Mouse (Mus musculus) ovary, postnatal 10 days (tissue): ENCODE results near the gene Tex19.2.

ENCODE experiments used
- DNase-seq: peaks from one replicate; pipeline ENCODE4 v3.0.0; 2022; ENCODE audit warnings: low spot score

Gene Tex19.2

GRCm38 (mm10) chr11:121118577-121118976 is at the start of gene Tex19.2:
Tex19.2 (minus strand) TSS chr11:121118677.
- DNase-seq = no peak

GRCm38 (mm10) chr11:121163751-121164150 is 45.3 kb upstream of the Tex19.2 start:
- no peak for DNase-seq

DNA sequence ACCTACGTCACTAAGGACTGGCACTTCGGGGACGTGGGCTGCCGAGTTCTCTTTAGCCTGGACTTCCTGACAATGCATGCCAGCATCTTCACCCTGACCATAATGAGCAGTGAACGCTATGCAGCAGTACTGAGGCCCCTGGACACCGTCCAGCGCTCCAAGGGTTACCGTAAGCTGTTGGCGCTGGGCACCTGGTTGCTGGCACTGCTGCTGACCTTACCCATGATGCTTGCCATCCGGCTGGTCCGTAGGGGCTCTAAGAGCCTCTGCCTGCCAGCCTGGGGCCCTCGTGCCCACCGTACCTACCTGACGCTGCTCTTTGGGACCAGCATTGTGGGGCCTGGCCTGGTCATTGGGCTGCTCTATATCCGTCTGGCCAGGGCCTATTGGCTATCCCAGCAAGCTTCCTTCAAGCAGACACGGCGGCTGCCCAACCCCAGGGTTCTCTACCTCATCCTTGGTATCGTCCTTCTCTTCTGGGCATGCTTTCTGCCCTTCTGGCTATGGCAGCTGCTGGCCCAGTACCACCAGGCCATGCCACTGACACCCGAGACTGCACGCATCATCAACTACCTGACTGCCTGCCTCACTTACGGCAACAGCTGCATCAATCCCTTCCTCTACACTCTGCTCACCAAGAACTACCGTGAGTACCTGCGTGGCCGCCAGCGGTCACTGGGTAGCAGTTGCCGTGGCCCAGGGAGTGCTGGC is 42.3 kb upstream of the Tex19.2 start:
- DNase-seq = no peak

DNA sequence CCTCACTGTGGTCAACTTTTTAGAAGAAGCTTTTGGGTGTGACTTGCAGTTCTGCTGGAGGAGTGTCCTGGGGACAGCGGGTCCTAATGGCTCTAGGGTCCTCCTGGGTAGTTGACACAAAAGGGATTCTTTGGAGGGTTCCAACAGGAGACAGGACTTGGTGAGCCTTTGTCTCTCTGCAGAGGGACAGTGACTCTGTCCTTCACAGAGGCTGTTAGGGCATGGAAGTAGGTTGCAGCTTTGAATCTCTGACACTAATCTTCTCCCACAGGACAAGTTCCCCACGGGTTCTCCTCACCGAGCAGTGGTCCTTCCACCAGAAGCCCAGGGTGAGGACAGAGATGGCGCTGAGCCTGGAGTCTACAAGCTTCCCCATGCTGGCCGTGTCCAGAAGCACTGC is 41.5 kb upstream of the Tex19.2 start, which contains the start of gene Uts2r:
Gene Uts2r (plus strand): TSS at position 301 of the 400 bp plus-strand sequence.
- no peak for DNase-seq

DNA sequence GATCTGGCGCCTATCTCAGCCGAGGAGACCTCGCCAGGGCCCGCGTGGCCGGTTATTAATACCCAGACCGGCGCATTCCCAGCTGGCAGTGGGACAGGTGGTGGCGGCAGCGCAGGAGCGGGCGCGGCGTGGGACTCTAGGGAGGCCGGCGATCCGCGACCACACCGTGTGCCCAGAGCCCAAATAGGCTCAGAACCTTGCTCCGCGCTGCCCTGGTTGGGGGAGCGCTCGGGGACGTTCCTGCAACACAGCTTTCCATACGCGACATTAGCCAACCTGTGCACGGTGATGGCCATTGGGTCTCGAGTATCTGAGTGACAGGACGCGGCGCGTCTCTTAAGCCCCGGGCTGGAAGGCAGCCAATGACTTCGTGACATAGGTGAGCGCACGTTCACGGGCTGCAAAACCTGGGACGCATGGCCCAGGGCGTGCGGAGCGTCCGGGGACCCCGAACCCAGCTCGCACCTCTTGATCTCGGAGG is 38.0 kb upstream of the Tex19.2 start:
- DNase-seq = no peak

GRCm38 (mm10) chr11:121154203-121154602 is 35.7 kb upstream of the Tex19.2 start:
- no peak for DNase-seq

GRCm38 (mm10) chr11:121148193-121148592 is 29.7 kb upstream of the Tex19.2 start:
- DNase-seq = no peak

GRCm38 (mm10) chr11:121145865-121146264 is 27.4 kb upstream of the Tex19.2 start, which contains the start of gene Tex19.1:
Tex19.1 (plus strand) TSS chr11:121146143.
- no peak for DNase-seq

- DNase-seq = no peak
Measured at GRCm38 (mm10) chr11:121143325-121144015, 25.0 kb upstream of the Tex19.2 start.

GRCm38 (mm10) chr11:121138732-121139131 is 20.3 kb upstream of the Tex19.2 start:
- DNase-seq = no peak

DNA sequence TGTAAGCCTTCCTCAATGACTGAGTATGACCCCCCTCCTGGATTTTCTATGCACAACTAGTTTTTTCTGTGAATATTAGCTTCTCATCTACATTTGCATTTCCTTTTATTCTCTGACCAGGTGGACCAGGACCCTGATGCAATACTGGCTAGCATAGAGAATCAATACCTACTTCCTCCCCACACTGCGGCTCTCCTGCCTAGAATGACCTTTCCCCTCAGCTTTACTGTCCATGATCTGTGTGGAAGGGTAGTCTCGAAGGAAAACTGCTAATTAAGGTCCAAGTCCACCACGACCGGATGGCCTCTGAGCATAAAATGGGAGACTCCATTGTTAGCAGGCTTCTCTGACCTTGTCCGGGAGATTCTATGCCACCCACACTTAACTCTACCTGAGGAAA is 19.2 kb upstream of the Tex19.2 start:
- no peak for DNase-seq

DNA sequence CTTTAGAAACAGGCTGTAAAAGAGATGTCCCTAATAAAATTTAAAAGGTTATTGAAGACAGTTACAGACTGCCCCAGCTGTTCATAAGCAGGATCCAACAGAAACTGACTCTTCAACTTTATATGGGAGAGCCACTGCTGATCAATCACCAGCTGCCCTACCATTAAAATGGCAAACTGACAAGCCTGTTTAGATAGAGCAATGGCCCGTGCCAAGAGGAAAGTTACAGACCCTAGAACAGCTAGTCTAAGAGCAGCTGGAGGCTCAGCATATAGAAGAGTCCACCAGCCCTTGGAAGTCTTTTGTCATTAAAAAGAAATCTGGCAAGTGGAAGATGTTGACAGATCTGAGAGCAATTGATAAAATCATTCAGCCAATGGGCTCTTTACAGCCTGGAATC is 16.1 kb upstream of the Tex19.2 start:
- no peak for DNase-seq

DNA sequence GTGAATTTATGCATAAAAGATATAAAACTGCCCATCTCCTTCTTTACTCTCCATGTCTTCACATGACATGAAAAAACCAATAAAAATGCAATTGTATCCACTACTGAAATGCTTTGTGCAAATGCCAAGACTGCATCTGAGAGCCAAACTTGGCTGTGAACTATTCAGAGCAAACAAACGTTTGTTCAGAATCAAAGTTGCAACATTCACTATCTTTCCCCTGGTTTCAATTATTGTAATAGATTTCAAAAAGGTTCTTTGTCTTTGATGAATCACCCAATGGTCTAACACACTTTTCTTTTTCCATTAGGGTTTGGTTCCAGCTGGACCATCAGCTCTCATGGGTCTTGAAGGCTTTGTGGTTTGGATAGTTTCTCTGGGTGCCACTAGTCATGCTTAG is 11.1 kb upstream of the Tex19.2 start:
- DNase-seq = no peak

- DNase-seq = no peak
Measured at GRCm38 (mm10) chr11:121127441-121127840, 9.0 kb upstream of the Tex19.2 start.

GRCm38 (mm10) chr11:121126395-121126794 is 7.9 kb upstream of the Tex19.2 start:
- no peak for DNase-seq

DNA sequence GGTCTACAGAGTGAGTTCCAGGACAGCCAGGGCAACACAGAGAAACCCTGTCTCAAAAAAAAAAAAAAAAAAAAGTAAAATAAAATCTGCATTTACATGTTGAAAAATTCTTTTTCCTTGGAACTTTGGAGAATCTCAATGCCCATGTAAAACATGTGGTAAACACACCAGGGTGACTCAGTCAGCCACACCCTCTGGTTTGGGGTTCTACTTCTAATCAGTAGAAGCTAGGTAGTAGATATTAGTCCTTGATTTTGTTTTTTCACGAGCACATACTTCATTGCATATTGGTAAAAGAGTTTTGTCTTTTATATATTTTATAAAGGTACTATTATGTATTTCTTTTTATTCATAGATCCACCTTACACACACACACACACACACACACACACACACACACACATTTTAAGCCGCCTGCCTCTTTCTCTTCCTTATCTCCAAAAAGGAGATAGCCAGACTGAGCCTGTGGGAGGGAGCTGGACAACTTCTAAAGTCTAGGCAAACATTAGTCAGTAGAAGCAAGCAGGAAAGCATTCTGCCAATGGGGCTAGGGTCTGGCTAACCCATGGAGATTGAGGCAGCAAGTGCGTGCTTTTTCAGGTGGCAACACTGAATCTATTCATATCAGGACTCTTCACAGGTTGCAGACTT is 7.2 kb upstream of the Tex19.2 start:
- DNase-seq = no peak

GRCm38 (mm10) chr11:121123438-121123837 is 5.0 kb upstream of the Tex19.2 start:
- no peak for DNase-seq

- no peak for DNase-seq
Measured at GRCm38 (mm10) chr11:121122024-121122670, 3.7 kb upstream of the Tex19.2 start.

DNA sequence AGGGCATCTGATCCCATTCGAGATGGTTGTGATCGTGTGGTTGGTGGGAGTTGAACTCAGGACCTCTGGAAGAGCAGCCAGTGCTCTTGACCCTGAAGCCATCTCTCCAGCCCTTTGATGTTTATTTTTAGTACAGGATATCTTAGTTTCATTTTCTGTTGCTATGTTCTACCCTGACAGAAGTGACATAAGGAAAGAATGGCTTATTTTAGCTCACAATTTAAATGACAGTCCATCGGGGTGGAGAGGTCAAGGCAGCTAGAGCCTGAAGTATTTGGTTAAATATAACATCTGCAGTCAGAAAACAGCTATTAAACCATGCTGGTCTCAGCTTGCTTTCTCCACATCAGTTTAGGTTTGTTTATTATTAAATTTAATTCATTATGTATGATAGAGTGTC is 2.7 kb upstream of the Tex19.2 start:
- no peak for DNase-seq

- no peak for DNase-seq
Measured at GRCm38 (mm10) chr11:121118106-121118505, 371 bp downstream of the Tex19.2 start.

DNA sequence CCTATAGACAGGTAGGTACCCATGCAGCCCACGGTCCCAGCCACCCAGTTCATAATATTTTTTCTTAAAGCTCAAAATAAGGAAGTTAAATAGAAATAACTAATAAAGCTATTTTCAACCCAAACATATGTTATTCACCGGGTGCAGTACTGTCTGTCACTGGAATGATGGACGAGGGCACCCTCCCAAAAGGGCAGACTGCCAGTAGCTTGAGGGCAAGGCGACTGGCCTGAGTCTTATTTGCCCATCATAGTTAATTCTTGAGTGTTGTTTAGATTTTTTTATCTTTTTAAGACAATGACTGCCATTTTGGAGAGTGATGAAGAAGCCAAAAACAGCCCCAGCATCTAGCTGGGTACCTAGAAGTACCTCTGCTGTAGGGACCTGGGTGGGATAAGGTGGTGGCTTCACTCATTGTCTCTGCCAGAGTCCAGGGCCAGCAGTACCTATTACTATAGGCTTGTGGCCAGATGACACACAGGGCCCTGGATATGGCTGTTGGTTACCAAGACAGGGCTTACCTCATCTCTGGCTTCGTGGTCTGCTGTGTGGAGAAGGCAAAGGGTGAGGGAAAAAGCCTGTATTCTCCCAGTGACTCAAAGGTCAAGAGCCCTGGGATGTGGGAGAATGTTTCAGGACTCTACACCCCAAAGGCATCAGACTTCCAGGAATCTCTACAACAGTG is 6.2 kb downstream of the Tex19.2 start:
- no peak for DNase-seq

- no peak for DNase-seq
Measured at GRCm38 (mm10) chr11:121111601-121112000, 6.9 kb downstream of the Tex19.2 start.
